Mouse (Mus musculus) neural tube, embryonic 11.5 days (tissue): ENCODE measurements at regions not wholly inside any gene's neighbourhood (a gene's known extent, or its start where the extent isn't known, plus 50 kb on each side); places are given as distances from the start of the nearest gene placed in this dataset.

Experiments
- ATAC-seq: fragments of 200-750 bp; cut with Nextera tagmentation; 2 replicates; pipeline ENCODE4 v1.8.0; 2017; ENCODE audit warnings: moderate number of reproducible peaks, mild to moderate bottlenecking, moderate TSS enrichment, moderate library complexity; ENCODE audit not compliant: insufficient read depth, low FRiP score, low TSS enrichment
- DNase-seq: peaks from one replicate; pipeline ENCODE4 v3.0.0-alpha.2; 2015; ENCODE audit warnings: low spot score
- H3K27ac ChIP-seq: fragments of 300-500 bp; sonication (generic); 2 replicates; pipeline ENCODE4 v1.5.1; 2014; ENCODE audit warnings: low read depth, mild to moderate bottlenecking, low read length
- H3K27me3 ChIP-seq: fragments of 300-500 bp; sonication (generic); 2 replicates; pipeline ENCODE4 v1.6.1; 2014; ENCODE audit warnings: mild to moderate bottlenecking, low read length, mixed read lengths; ENCODE audit not compliant: control insufficient read depth, insufficient read depth
- H3K36me3 ChIP-seq: fragments of 300-500 bp; sonication (generic); 2 replicates; pipeline ENCODE4 v1.6.1; 2014; ENCODE audit warnings: mild to moderate bottlenecking, low read length, moderate library complexity, mixed read lengths; ENCODE audit not compliant: control insufficient read depth, insufficient read depth
- H3K4me1 ChIP-seq: fragments of 300-500 bp; sonication (generic); 2 replicates; pipeline ENCODE4 v1.6.1; 2014; ENCODE audit warnings: low read length, mixed read lengths; ENCODE audit not compliant: control insufficient read depth, insufficient read depth
- H3K4me2 ChIP-seq: fragments of 300-500 bp; sonication (generic); 2 replicates; pipeline ENCODE4 v1.6.1; 2014; ENCODE audit warnings: low read depth, mild to moderate bottlenecking, moderate library complexity
- H3K4me3 ChIP-seq: fragments of 300-500 bp; sonication (generic); 2 replicates; pipeline ENCODE4 v1.5.1; 2014; ENCODE audit warnings: low read depth, low read length
- H3K9ac ChIP-seq: fragments of 300-500 bp; sonication (generic); 2 replicates; pipeline ENCODE4 v1.6.1; 2014; ENCODE audit warnings: mild to moderate bottlenecking, low read length
- H3K9me3 ChIP-seq: fragments of 300-500 bp; sonication (generic); 2 replicates; pipeline ENCODE4 v1.6.1; 2016; ENCODE audit warnings: low read length; ENCODE audit not compliant: control insufficient read depth
- WGBS: fragments of 180-500 bp; shearing (Covaris S2); extraction: QIAGEN DNeasy Blood & Tissue Kit; methylation state at CpG from one replicate; pipeline ENCODE4 v1.1.7; 2014; 5-methylcytosine and 5-hydroxymethylcytosine counted together

DNA sequence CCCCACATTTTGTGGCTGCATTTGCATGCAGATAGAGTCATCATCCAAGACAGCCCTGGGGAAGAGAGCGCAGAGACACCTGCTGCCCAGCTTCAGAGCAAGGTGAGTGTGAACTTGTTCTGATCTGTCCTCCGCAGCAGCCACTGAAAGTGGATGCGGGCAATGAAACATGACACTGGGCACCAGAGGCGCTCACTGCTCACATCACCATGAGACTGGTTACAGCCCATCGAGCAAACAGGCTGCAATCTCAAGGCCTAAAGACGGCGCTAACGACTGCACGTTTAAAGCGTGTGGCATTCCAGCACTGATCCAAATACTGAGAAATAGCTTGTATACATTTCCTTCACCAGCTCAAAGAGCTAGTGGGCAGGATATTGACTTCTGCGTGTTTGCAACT lies 65.8 kb downstream of the Barhl2 start:
- ATAC-seq: no peak
- no peaks in the 10 kb centered on the region for H3K27me3 ChIP-seq
- WGBS: 75% methylated on average over 11 of the region's 11 CpGs

DNA sequence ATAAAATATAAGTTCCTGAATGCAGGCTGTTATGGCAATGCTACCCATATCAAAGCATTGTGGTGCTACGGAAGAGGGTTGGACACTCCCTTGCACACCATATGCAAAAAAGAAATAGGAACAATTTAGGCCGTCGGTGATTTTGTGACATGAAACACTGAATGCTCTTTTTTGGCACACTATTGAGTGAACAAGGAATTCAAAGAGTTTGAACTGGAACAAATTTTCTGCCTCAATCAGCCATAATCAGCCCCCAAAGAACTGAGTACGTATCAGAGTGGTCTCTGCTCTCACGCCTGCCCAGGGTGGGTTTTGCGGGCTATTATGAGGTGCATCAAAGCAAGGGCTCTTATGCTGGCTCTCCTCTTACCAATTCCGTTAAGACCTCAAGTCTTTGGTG lies 71.3 kb downstream of the Barhl2 start:
- no peak overlapping the region for H3K4me3 ChIP-seq
- no peak overlapping the region for H3K9ac ChIP-seq
- DNase-seq: no peak
- no peaks in the 10 kb centered on the region for H3K4me1 ChIP-seq
- H3K9me3 ChIP-seq: no peaks in the 10 kb centered on the region
- no peaks in the 10 kb centered on the region for H3K36me3 ChIP-seq
- ATAC-seq: no peak
- no peaks in the 10 kb centered on the region for H3K27me3 ChIP-seq
- no peak overlapping the region for H3K27ac ChIP-seq
- WGBS: 87% methylated on average over 7 of the region's 7 CpGs
- no peak overlapping the region for H3K4me2 ChIP-seq

More for the DNA sequence above, 65.8 kb downstream of the Barhl2 start:
- Histone ChIP-seq H3K4me1 (no peaks in the 10 kb centered on the region), H3K4me3 (no peak overlapping the region), H3K27ac (no peak overlapping the region), H3K9ac (no peak overlapping the region), H3K9me3 (no peaks in the 10 kb centered on the region), H3K36me3 (no peaks in the 10 kb centered on the region), H3K4me2 (no peak overlapping the region)
- DNase-seq: no peak

GRCm38 (mm10) chr5:106385838-106386237 lies 72.1 kb downstream of the Barhl2 start:
- WGBS: 89% methylated on average over 8 of the region's 8 CpGs
- H3K4me1 ChIP-seq: no peaks in the 10 kb centered on the region
- no peak overlapping the region for H3K9ac ChIP-seq
- H3K27ac ChIP-seq: no peak overlapping the region
- H3K4me2 ChIP-seq: no peak overlapping the region
- H3K9me3 ChIP-seq: no peaks in the 10 kb centered on the region
- DNase-seq (no peak), ATAC-seq (no peak)
- H3K36me3 ChIP-seq: no peaks in the 10 kb centered on the region
- H3K27me3 ChIP-seq: no peaks in the 10 kb centered on the region
- no peak overlapping the region for H3K4me3 ChIP-seq

DNA sequence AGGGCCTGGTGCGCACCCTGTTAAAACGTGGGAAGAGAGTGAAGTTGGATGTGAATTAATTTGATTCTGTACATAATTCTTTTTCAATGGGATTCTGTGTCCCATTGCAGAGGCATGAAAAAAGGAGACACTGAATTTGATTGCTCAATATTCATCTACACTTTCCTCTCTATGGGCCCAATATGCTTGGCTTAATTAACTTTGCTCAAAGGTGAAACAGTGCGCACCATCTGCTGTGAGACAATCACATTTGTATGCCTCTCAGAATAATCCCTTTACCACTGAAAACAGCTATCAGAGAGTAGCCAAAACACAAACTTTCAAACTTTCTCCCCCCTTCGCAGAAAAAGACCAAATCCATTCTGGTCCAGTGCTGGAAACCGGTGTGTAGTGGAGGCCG lies 72.7 kb downstream of the Barhl2 start:
- Histone ChIP-seq H3K27me3 (no peaks in the 10 kb centered on the region), H3K9me3 (no peaks in the 10 kb centered on the region), H3K4me1 (no peaks in the 10 kb centered on the region), H3K4me3 (no peak overlapping the region), H3K27ac (no peak overlapping the region), H3K9ac (no peak overlapping the region), H3K36me3 (no peaks in the 10 kb centered on the region), H3K4me2 (no peak overlapping the region)
- peak; percentile 38; the same call in 1 of the 2 replicates for ATAC-seq
- no peak for DNase-seq
- WGBS: 67% methylated on average over 6 of the region's 6 CpGs

DNA sequence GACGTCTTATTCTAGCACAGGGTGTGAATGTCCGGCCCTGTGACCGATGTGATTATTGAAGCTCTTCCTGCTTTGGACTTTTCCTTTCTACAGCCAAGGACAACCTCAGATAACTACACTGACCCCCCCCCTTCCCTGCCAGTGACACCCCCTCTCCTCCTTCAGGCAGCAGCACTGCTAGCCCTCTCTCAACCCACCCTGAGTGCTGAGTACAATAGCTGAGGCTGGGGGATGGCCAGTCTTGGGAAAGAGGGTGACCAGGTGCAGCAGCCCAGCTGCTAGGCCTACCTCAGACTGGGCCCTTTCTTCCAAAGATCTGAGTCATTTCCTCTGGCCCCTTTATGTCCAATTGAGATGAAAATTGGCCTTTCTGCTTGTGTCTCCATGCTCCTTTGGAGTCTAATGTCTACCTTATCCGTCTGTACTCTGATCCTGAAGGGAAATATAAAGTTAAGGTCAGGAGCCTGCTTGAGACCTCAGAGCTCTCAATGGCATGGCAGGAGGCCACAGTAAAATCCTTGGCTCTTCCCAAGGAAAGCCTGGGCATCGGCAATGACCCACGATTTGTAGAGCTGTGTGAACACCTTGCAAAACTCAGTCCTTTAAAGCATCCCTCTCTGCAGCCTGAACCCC lies 73.7 kb downstream of the Barhl2 start:
- Histone ChIP-seq H3K9me3 (no peaks in the 10 kb centered on the region), H3K27me3 (no peaks in the 10 kb centered on the region), H3K4me2 (no peak overlapping the region), H3K9ac (no peak overlapping the region), H3K4me3 (no peak overlapping the region), H3K4me1 (no peaks in the 10 kb centered on the region), H3K36me3 (no peaks in the 10 kb centered on the region), H3K27ac (no peak overlapping the region)
- no peak for ATAC-seq
- DNase-seq: no peak
- WGBS: 64% methylated on average over 6 of the region's 6 CpGs

DNA sequence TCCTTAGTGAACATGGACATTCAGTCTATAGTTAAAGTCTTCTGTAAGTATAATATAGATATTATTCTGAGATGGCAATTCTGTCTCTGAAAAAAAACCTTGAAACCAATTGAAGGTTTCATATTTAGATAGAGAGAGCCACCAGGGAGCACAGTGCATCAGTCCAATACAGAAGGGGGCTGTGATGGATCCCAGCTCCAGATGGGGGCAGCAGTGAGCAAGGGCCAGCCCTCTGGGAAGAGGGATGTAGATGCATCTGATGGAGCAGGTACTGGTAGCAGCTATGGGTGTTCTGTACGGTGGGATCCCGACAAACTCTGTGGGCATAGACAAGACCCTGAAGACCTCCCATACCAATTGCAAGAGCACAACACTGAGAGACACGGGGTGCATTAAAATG lies 76.0 kb downstream of the Barhl2 start:
- ATAC-seq: no peak
- no peaks in the 10 kb centered on the region for H3K9me3 ChIP-seq
- no peak overlapping the region for H3K27ac ChIP-seq
- WGBS: 93% methylated on average over 3 of the region's 3 CpGs
- no peaks in the 10 kb centered on the region for H3K4me1 ChIP-seq
- no peak for DNase-seq
- H3K27me3 ChIP-seq: no peaks in the 10 kb centered on the region
- H3K9ac ChIP-seq: no peak overlapping the region
- H3K4me3 ChIP-seq: no peak overlapping the region
- no peaks in the 10 kb centered on the region for H3K36me3 ChIP-seq
- H3K4me2 ChIP-seq: no peak overlapping the region

DNA sequence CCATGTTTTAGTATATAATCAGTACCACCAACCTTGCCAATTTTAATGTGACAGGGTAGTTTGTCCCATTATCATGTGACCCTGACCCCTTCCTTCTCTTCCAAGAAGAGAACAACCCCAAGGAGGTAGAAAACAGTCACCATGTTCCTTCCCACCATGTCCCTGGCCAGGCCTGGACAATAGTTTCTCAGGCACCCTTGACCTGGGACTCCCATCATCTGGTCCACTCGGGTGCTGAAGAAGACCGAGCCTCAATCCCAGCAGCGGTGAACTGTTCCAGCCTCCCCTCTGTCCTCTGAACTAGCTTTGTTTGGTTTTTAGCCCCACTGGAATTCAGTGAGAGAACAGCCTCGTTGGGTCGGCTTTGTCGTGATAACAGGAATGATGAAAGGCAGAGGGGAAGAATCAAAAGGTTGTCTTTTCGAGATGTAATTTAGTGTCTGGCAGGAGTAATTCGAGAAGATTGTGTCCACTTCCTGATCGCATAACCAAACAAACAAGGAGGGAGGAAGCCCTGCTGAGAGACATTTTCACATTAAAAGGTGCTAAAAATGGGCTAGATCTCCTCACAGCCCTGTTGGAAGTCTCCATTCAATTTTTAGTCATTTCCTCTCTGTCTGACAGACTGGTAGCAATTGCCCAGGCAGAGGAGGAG lies 77.2 kb downstream of the Barhl2 start:
- H3K9me3 ChIP-seq: no peaks in the 10 kb centered on the region
- no peaks in the 10 kb centered on the region for H3K4me1 ChIP-seq
- H3K4me3 ChIP-seq: no peak overlapping the region
- H3K9ac ChIP-seq: no peak overlapping the region
- H3K36me3 ChIP-seq: no peaks in the 10 kb centered on the region
- ATAC-seq: no peak
- DNase-seq: no peak
- no peaks in the 10 kb centered on the region for H3K27me3 ChIP-seq
- no peak overlapping the region for H3K4me2 ChIP-seq
- H3K27ac ChIP-seq: no peak overlapping the region
- WGBS: 16% methylated on average over 9 of the region's 9 CpGs

DNA sequence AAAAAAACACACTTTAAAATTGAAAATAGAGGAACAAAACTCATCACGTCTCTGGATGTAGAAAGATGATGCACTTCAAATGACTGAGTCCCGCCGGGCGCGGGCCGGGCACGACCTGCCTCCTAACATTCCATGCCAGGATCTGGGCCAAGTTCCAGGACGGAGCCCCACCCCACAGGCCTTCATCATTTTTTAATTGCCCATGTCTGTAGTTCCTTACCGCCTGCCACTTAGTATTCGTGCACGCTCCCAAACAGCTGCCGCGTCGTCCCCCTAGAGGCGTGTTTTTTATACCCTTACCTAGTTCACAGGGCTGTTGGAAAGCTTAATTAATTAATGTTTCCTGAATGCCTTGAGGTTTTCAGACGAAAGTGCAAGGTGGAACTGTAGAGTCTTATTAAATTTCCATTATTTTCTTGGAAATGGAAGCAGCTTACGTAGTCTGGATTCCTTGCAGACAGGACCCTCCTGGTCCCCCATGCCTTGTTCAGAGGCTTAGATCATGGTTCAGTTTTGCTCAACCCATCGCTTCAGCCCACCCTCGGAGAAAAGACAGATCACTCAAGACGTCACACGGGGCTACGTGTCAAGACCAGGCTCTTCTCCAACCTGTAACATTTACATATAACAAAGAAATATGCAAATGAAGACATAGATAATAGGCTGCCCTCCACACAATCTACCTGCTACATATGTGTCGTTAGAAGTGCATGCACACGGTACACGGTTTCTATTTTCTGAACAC lies 81.0 kb downstream of the Barhl2 start:
- no peak for ATAC-seq

DNA sequence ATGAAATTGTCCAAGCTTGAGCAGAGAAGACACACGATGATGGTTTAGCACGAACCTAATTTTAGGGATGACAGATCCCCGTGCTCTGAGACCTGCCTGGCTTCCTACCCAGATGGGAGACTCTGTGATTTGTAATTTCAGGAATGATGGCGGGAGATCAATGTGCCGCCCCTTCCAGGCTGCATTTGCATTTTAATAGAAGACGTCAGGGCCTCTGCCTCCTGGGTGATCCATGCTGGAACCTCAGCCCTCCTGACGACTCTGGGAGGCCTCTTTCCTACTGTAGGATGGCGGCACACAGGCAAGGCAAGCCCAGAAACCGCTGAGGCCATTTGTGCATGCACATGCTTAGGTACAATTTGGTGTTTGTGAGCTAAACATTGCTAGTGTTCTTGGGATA lies 90.1 kb downstream of the Barhl2 start:
- DNase-seq (no peak), ATAC-seq (no peak)
- Histone ChIP-seq H3K4me2 (no peak overlapping the region), H3K27ac (no peak overlapping the region), H3K4me3 (no peak overlapping the region), H3K4me1 (no peaks in the 10 kb centered on the region), H3K9me3 (no peaks in the 10 kb centered on the region), H3K36me3 (no peaks in the 10 kb centered on the region), H3K9ac (no peak overlapping the region), H3K27me3 (no peaks in the 10 kb centered on the region)
- WGBS: 29% methylated on average over 9 of the region's 9 CpGs

More for the DNA sequence above, 81.0 kb downstream of the Barhl2 start:
- H3K36me3 ChIP-seq: no peaks in the 10 kb centered on the region
- no peak overlapping the region for H3K9ac ChIP-seq
- H3K27me3 ChIP-seq: no peaks in the 10 kb centered on the region
- H3K9me3 ChIP-seq: no peaks in the 10 kb centered on the region
- DNase-seq: no peak
- no peak overlapping the region for H3K27ac ChIP-seq
- H3K4me1 ChIP-seq: no peaks in the 10 kb centered on the region
- no peak overlapping the region for H3K4me3 ChIP-seq
- WGBS: 86% methylated on average over 25 of the region's 25 CpGs
- no peak overlapping the region for H3K4me2 ChIP-seq
